Mouse (Mus musculus): ENCODE measurements around the gene Sqor. TPM values are rescaled to one million over a fixed set of nuclear protein-coding genes. Genes with fewer than 3 reads are reported as not detected.

Gene Sqor
- polyA plus RNA-seq, 1 experiment from 2014 or later = 3.0 TPM

- no peak overlapping the region for H3K4me2 ChIP-seq
- H3K4me1 ChIP-seq (replicated peaks) = peaks cover 10% of the 10 kb centered on the region
- no peak overlapping the region for H3K9ac ChIP-seq
- no peaks in the 10 kb centered on the region for H3K9me3 ChIP-seq (replicated peaks)
- H3K36me3 ChIP-seq = no peaks in the 10 kb centered on the region
- 35% methylated on average over 3 of the region's 3 CpGs for WGBS (ENCODE audit: insufficient replicate concordance)
- ATAC-seq (ENCODE audit: low read depth) (no peak), DNase-seq (no peak)
- H3K4me3 ChIP-seq (replicated peaks) = no peak overlapping the region
- H3K27me3 ChIP-seq = peaks cover 30% of the 10 kb centered on the region
- H3K27ac ChIP-seq = no peak overlapping the region
Observed at GRCm38 (mm10) chr2:122762991-122763390, 2.0 kb upstream of the Sqor start.

DNA sequence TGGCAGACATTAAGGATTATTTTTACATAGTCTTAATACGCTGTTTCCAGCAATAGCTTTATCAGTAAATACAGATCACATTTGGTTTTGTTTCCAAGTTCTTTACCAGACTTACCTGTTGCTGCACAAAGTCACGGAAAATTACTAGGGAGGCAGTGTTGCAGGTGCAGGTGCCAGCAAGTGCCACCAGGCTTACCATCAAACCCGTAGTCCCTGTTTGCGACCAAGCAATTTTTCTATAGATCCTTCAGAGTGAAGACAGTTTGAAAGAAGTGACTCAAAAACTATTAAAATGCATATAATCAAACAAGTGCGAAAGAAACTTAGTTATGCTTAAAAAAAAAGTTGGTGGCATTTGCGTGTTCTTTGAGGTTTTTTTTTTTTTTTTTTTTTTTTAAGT lies 511 bp upstream of the Sqor start:
- Histone ChIP-seq H3K36me3 (no peaks in the 10 kb centered on the region), H3K4me2 (no peak overlapping the region), H3K27me3 (peaks cover 30% of the 10 kb centered on the region), H3K27ac (no peak overlapping the region), H3K4me1 (replicated peaks) (peaks cover 10% of the 10 kb centered on the region), H3K9ac (no peak overlapping the region), H3K4me3 (replicated peaks) (no peak overlapping the region), H3K9me3 (replicated peaks) (no peaks in the 10 kb centered on the region)
- DNase-seq (no peak), ATAC-seq (ENCODE audit: low read depth) (no peak)
- WGBS (ENCODE audit: insufficient replicate concordance) = 50% methylated on average over 6 of the region's 6 CpGs

DNA sequence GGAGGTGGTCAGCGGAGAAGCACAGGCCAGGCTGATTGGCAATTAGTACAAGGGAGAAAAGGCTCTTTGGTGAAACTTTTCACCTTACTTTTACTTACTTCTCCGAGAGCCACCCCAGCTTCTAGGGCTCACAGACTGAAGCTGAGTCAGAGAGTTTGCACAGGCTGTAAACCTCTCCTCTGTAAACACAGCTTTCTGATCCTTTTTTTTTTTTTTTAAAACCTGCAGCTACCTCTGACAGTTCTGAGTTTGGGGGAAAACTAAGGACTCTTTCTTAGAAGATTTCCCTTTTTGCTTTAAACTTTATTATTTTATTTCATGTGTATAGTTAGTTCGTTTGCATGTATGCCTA lies 733 bp downstream of the Sqor start:
- Histone ChIP-seq H3K27me3 (peaks cover 30% of the 10 kb centered on the region), H3K27ac (no peak overlapping the region), H3K9ac (no peak overlapping the region), H3K36me3 (no peaks in the 10 kb centered on the region), H3K4me3 (replicated peaks) (peak overlapping the region; percentile 53), H3K4me2 (peak overlapping the region; percentile 69), H3K4me1 (replicated peaks) (peaks cover 10% of the 10 kb centered on the region), H3K9me3 (replicated peaks) (no peaks in the 10 kb centered on the region)
- WGBS (ENCODE audit: insufficient replicate concordance) = 25% methylated on average over 3 of the region's 3 CpGs
- DNase-seq (no peak), ATAC-seq (ENCODE audit: low read depth) (no peak)

- DNase-seq (no peak), ATAC-seq (ENCODE audit: low read depth) (no peak)
- H3K27ac ChIP-seq = no peak overlapping the region
Observed at GRCm38 (mm10) chr2:122771002-122771401, 6.0 kb downstream of the Sqor start.

DNA sequence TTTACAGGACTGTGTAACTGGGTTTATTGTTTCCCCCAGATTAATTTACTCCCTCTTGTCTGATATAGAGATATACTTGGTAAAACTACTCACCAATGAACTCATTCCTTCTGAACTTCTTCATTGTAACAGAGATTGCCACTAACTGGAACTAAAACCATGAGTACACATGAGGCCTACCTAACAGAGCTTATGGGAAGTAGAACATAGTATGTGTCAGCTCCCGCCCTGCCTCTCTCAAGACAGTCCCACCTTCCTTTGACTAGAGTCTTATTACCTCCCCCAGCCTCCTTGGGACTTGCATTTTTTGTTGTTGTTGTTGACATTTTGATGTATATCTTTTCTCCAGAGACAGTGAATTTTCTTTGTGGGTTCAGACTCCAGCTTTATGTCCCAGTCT lies 7.9 kb downstream of the Sqor start:
- H3K4me1 ChIP-seq (replicated peaks) = no peaks in the 10 kb centered on the region
- no peaks in the 10 kb centered on the region for H3K27me3 ChIP-seq
- no peak overlapping the region for H3K27ac ChIP-seq
- no peak for ATAC-seq (ENCODE audit: low read depth)
- H3K4me3 ChIP-seq (replicated peaks) = no peak overlapping the region
- H3K4me2 ChIP-seq = no peak overlapping the region
- H3K9me3 ChIP-seq (replicated peaks) = no peaks in the 10 kb centered on the region
- no peaks in the 10 kb centered on the region for H3K36me3 ChIP-seq
- no peak for DNase-seq
- H3K9ac ChIP-seq = no peak overlapping the region
- WGBS (ENCODE audit: insufficient replicate concordance) = 53% methylated on average over 1 of the region's 1 CpGs

More at GRCm38 (mm10) chr2:122771002-122771401, 6.0 kb downstream of the Sqor start:
- no peak overlapping the region for H3K4me2 ChIP-seq
- H3K9ac ChIP-seq = no peak overlapping the region
- WGBS (ENCODE audit: insufficient replicate concordance) = 63% methylated on average over 2 of the region's 2 CpGs
- no peak overlapping the region for H3K4me3 ChIP-seq (replicated peaks)
- no peaks in the 10 kb centered on the region for H3K9me3 ChIP-seq (replicated peaks)
- H3K27me3 ChIP-seq = 0 out of 2 replicates have a peak, but pooled peaks cover 10% of the 10 kb centered on the region
- H3K36me3 ChIP-seq = no peaks in the 10 kb centered on the region
- H3K4me1 ChIP-seq (replicated peaks) = no peaks in the 10 kb centered on the region

GRCm38 (mm10) chr2:122775491-122775890 lies 10.5 kb downstream of the Sqor start:
- no peaks in the 10 kb centered on the region for H3K27me3 ChIP-seq
- no peak overlapping the region for H3K4me3 ChIP-seq (replicated peaks)
- no peaks in the 10 kb centered on the region for H3K36me3 ChIP-seq
- no peak overlapping the region for H3K9ac ChIP-seq
- WGBS (ENCODE audit: insufficient replicate concordance) = 64% methylated on average over 1 of the region's 1 CpGs
- DNase-seq (no peak), ATAC-seq (ENCODE audit: low read depth) (no peak)
- no peaks in the 10 kb centered on the region for H3K9me3 ChIP-seq (replicated peaks)
- H3K27ac ChIP-seq = no peak overlapping the region
- no peak overlapping the region for H3K4me2 ChIP-seq
- no peaks in the 10 kb centered on the region for H3K4me1 ChIP-seq (replicated peaks)

DNA sequence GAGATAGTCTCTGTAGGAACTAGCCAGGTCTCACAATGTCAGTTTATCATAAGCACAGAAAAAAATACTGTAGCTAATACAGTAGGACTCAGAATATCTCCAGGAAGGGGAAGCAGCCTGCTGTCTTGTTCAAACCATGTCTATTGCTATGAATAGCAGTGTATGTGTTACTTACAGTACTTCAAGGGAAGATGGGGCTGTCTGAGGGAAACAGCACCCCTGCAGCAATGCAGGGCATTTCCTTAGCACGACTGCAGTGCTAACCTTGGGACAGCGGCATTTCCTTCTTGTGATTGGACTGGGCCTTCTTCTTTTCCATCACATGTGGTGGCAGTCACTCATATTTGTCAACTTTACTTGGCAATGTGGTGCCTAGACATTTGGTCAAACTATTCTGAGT lies 11.8 kb downstream of the Sqor start:
- Histone ChIP-seq H3K9me3 (replicated peaks) (no peaks in the 10 kb centered on the region), H3K36me3 (no peaks in the 10 kb centered on the region), H3K4me3 (replicated peaks) (no peak overlapping the region), H3K9ac (no peak overlapping the region), H3K4me2 (no peak overlapping the region), H3K27ac (no peak overlapping the region), H3K4me1 (replicated peaks) (no peaks in the 10 kb centered on the region), H3K27me3 (no peaks in the 10 kb centered on the region)
- ATAC-seq (ENCODE audit: low read depth) (0 out of 2 replicates have a peak, but pooled peaks have one; percentile 18), DNase-seq (no peak)
- 40% methylated on average over 2 of the region's 2 CpGs for WGBS (ENCODE audit: insufficient replicate concordance)

DNA sequence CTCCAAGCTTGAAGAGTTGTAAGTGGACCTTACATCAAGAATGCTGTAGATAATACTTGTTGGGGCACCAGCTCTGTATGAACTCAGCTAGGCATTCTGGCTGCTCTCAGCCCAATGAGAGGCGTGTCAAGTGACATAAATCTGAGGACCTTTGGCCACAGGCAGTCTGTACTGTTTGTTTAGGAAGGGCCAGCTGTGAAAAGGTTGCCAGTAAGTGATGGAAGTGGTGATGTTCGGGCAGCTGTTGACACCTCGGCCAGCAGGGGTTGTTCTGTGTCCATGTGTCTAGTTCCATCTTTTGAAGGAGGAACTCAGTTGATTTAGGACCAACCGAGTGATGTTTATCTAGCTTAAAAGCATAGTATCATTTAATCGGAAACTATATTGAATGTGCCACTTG lies 14.9 kb downstream of the Sqor start:
- 55% methylated on average over 5 of the region's 5 CpGs for WGBS (ENCODE audit: insufficient replicate concordance)
- Histone ChIP-seq H3K36me3 (no peaks in the 10 kb centered on the region), H3K4me2 (no peak overlapping the region), H3K27ac (no peak overlapping the region), H3K9ac (no peak overlapping the region), H3K9me3 (replicated peaks) (no peaks in the 10 kb centered on the region), H3K4me1 (replicated peaks) (no peaks in the 10 kb centered on the region), H3K4me3 (replicated peaks) (no peak overlapping the region), H3K27me3 (no peaks in the 10 kb centered on the region)
- ATAC-seq (ENCODE audit: low read depth) (no peak), DNase-seq (no peak)

DNA sequence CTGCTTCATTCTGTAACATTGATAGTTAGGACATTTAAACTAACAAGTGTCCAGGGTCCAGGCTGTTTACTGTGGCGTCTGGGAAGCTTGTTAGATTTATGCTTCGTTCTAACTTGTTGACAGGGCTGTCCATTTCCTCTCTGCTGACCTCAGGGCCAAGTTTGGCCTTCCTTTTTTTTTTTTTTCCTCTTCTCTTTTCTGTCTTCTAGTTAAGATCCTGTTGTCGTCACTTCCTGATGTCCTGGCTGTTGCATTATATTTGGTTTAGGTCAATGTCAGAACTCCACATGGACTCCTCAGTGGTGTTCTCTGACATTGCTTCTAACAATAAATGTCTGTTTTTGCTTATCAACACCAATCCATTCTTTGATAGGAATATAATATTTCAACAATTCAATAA lies 15.4 kb downstream of the Sqor start:
- DNase-seq (no peak), ATAC-seq (ENCODE audit: low read depth) (no peak)
- Histone ChIP-seq H3K27ac (no peak overlapping the region), H3K36me3 (no peaks in the 10 kb centered on the region), H3K4me2 (no peak overlapping the region), H3K9me3 (replicated peaks) (no peaks in the 10 kb centered on the region), H3K4me1 (replicated peaks) (no peaks in the 10 kb centered on the region), H3K9ac (no peak overlapping the region), H3K4me3 (replicated peaks) (no peak overlapping the region), H3K27me3 (no peaks in the 10 kb centered on the region)
- 19% methylated on average over 3 of the region's 3 CpGs for WGBS (ENCODE audit: insufficient replicate concordance)

- Histone ChIP-seq H3K36me3 (no peaks in the 10 kb centered on the region), H3K27ac (no peak overlapping the region), H3K4me2 (no peak overlapping the region), H3K9me3 (replicated peaks) (no peaks in the 10 kb centered on the region), H3K9ac (no peak overlapping the region), H3K4me3 (replicated peaks) (no peak overlapping the region), H3K27me3 (no peaks in the 10 kb centered on the region), H3K4me1 (replicated peaks) (no peaks in the 10 kb centered on the region)
- no peak for DNase-seq
- WGBS (ENCODE audit: insufficient replicate concordance) = 57% methylated on average over 8 of the region's 8 CpGs
- no peak for ATAC-seq (ENCODE audit: low read depth)
Observed at GRCm38 (mm10) chr2:122781590-122782356, 16.7 kb downstream of the Sqor start.

- H3K27ac ChIP-seq = no peak overlapping the region
- no peaks in the 10 kb centered on the region for H3K27me3 ChIP-seq
- no peak overlapping the region for H3K4me3 ChIP-seq (replicated peaks)
- no peak for ATAC-seq (ENCODE audit: low read depth)
- no peak overlapping the region for H3K4me2 ChIP-seq
- H3K36me3 ChIP-seq = no peaks in the 10 kb centered on the region
- no peaks in the 10 kb centered on the region for H3K4me1 ChIP-seq (replicated peaks)
- H3K9ac ChIP-seq = no peak overlapping the region
- 75% methylated on average over 2 of the region's 2 CpGs for WGBS (ENCODE audit: insufficient replicate concordance)
- no peak for DNase-seq
- H3K9me3 ChIP-seq (replicated peaks) = no peaks in the 10 kb centered on the region
Observed at GRCm38 (mm10) chr2:122783730-122784129, 18.7 kb downstream of the Sqor start.

DNA sequence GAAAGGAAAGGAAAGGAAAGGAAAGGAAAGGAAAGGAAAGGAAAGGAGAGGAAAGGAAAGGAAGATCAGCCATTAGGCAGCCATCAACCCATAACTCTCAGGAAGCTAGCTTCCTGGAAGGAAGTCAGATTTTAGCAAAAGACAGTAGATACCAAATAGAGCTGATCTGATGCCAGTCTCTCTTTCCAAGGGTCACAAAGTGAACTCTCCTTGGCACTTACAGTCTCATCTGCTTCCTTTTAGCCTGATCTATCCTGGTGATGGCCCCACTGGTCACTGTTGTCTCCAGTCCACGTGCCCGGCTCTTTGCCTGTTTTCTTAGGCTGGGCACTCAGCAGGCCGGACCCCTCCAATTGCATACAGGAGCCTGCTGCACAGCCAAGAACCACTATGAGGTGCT lies 19.7 kb downstream of the Sqor start:
- 67% methylated on average over 3 of the region's 3 CpGs for WGBS (ENCODE audit: insufficient replicate concordance)

More for the DNA sequence above, 19.7 kb downstream of the Sqor start:
- no peaks in the 10 kb centered on the region for H3K9me3 ChIP-seq (replicated peaks)
- no peak for ATAC-seq (ENCODE audit: low read depth)
- H3K27me3 ChIP-seq = no peaks in the 10 kb centered on the region
- H3K4me2 ChIP-seq = no peak overlapping the region
- no peak overlapping the region for H3K4me3 ChIP-seq (replicated peaks)
- H3K27ac ChIP-seq = no peak overlapping the region
- H3K9ac ChIP-seq = no peak overlapping the region
- no peak for DNase-seq
- no peaks in the 10 kb centered on the region for H3K4me1 ChIP-seq (replicated peaks)
- no peaks in the 10 kb centered on the region for H3K36me3 ChIP-seq

Data from liver, embryonic 13.5 days (tissue).